Mouse (Mus musculus) adrenal gland, postnatal 14 days (tissue): ENCODE data around the gene Gm49366. TPM values are rescaled to one million over a fixed set of nuclear protein-coding genes. Genes with fewer than 3 reads are reported as not detected.
"Not testable (repeated sequence)": the region's sequence is repeated elsewhere in the genome, so short reads cannot be mapped to it uniquely, and the experiment has no call there.

ENCODE experiments used
- DNase-seq: peaks from one replicate; pipeline ENCODE4 v3.0.0; 2021; ENCODE audit warnings: mixed read lengths
- total RNA-seq: library from RNA; stranded (reverse); gene quantifications from 2 replicates; pipeline ENCODE4 v1.2.3, GENCODE M21; 2021

Gm49366 gene
- total RNA-seq, 1 experiment from 2014 or later, result not detected

DNA sequence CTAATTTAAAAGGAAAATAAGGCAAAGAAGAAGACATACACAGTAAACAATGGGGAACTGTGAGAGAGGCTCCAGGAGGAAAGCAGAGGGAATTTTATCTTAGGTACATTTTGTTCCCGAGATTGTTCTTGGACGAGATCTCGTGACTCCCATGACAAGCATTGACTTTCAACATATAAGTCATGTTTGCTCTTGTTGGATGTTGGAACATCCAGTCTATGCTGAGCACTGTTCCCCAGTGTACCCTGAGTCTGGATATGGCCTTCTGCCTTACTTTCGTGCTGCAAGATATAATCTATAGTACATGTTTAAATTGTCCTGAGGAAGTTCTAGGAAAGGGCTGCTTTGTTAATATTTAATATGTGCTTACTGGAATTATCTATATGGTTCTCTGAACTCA is 45.8 kb downstream of the Gm49366 start:
- no peak for DNase-seq

DNA sequence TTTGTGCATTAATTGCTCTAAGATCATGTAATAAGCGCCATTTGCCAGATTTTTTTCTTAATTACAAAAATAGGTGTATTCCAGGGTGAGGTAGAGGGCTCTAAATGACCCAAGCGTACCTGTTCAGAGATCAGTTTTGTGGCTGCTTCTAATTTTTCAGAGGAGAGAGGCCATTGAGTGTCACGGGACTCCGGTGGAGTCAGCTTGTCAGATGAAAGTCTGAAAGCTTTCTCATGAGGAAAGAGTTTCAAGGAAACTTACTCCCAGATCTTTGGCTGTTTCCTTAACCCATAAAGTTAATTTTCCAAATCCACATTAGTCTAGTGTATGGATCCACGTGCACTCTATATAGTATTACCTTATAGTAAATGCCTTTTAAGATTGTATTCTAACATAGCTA is 55.9 kb downstream of the Gm49366 start:
- DNase-seq, result not testable (repeated sequence)

DNA sequence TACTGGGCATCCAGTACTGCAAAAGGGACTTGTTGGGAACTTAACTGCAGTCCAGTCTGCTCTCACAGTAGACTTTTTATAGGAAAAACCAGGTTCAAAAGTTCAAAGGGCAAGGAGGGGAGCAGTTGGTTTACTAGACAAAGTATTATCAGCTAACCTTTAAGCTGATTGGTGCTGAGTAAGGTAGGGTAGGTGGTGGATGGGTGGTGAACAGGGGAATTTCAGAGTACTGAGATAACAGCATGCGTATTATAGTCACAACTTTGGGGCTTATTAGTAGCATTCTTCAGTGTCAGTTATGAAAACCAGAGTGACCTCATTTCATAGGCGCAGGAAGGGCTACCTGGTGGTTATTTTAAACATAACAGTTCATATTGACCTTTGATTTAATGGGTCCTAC is 60.9 kb downstream of the Gm49366 start:
- DNase-seq, result no peak

DNA sequence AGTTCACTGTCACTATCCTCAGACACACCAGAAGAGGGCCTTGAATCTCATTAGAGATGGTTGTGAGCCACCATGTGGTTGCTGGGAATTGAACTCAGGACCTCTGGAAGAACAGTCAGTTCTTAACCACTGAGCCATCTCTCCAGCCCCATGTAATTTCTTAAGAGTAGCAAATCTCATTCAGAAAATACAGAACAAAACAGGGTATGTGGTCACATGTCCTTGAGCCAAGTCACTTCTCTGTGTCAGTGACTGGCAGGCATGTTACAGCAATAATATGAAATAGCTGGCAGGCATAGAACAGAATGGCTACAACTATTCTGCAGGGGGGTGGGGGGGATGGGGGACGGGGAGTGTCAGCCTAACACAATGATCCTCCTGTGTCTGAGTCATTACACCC is 61.3 kb downstream of the Gm49366 start:
- DNase-seq, result peak; percentile 28

DNA sequence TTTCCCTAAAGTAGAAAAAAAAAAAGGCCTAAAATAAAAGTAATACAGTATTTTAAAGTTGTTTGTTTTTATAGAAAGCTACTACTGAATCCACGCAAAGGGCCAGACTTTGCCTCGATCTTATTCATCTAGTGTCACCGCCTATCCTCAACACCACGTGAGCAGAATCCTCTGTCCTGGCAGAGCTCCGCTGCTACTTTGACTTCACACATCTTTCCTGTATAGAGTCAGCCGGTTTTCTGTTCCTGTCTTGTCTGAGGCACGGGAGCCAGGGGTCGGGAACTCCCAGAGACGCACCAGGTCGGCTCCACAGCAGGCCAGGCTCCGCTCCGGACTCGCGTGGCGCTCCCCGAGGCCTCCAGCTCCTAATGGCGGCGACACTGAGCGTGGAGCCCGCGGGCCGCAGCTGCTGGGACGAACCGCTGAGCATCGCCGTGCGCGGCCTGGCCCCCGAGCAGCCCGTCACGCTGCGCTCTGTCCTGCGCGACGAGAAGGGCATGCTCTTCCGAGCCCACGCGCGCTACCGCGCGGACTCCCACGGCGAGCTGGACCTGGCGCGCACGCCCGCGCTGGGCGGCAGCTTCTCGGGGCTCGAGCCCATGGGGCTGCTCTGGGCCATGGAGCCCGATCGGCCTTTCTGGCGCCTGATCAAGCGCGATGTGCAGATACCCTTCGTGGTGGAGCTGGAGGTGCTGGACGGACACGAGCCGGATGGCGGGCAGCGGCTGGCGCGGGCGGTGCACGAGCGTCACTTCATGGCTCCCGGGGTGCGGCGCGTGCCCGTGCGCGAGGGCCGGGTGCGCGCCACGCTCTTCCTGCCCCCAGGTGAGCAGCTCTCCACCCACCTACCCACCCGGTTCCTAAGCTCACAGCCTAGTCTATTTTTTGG is 62.1 kb downstream of the Gm49366 start, which contains the start of gene Acot6:
Gene Acot6, plus strand, starts transcription at position 51 of the 889 bp plus-strand sequence.
- DNase-seq, result peak; percentile 61

GRCm38 (mm10) chr12:84101493-84101845 is 62.7 kb downstream of the Gm49366 start:
- no peak for DNase-seq

- no peak for DNase-seq
These were observed 68.3 kb downstream of the Gm49366 start for GRCm38 (mm10) chr12:84107012-84107411.

DNA sequence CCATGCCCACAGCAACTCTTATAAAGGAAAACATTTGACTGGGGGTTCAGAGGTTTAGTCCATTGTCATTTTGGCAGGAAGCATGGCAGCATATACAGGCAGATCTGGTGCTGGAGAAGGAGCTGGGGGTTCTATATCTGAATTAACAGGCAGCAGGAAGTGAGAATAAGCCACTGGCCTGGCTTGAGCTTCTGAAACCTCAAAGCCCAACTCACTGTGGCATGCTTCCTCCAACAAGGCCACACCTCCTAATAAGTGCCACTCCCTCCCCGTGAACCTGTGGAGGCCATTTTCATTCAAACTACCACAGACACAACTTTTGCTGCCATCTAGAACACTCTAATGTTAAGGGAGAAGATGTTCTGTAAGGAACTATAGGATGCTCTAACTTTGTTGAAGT is 69.0 kb downstream of the Gm49366 start:
- DNase-seq, result no peak

Other genes starting within 250 kb of the Gm49366 start
- gene Numb, start 117.0 kb upstream of the Gm49366 start, total RNA-seq, result 40.7 and 47.3 TPM in 2 replicates
- gene Riox1, start 88.3 kb upstream of the Gm49366 start, total RNA-seq, result 13.8 and 15.0 TPM in 2 replicates
- gene Heatr4, start 54.1 kb upstream of the Gm49366 start, total RNA-seq, result not detected in 2 replicates
- gene Acot2, start 51.1 kb upstream of the Gm49366 start, total RNA-seq, result 31.7 and 39.1 TPM in 2 replicates
- gene Acot1, start 29.4 kb upstream of the Gm49366 start, total RNA-seq, result 8.0 and 20.7 TPM in 2 replicates
- gene Acot4, start 556 bp upstream of the Gm49366 start, total RNA-seq, result 3.0 and 3.3 TPM in 2 replicates
- gene Acot3, start 13.2 kb downstream of the Gm49366 start, total RNA-seq, result 0.33 TPM in 1 of 2 replicates, not detected in the other
- 0.56 and 0.83 TPM in 2 replicates for gene Acot5, start 30.4 kb downstream of the Gm49366 start, total RNA-seq
- 4.7 and 5.5 TPM in 2 replicates for gene Acot6, start 61.7 kb downstream of the Gm49366 start, total RNA-seq
- gene Dnal1, start 75.4 kb downstream of the Gm49366 start, total RNA-seq, result 17.3 and 17.7 TPM in 2 replicates
- 0.30 and 0.44 TPM in 2 replicates for gene Pnma1, start 109.6 kb downstream of the Gm49366 start, total RNA-seq
- gene Elmsan1, start 179.9 kb downstream of the Gm49366 start, total RNA-seq, result 18.7 and 25.7 TPM in 2 replicates
- gene Ptgr2, start 246.3 kb downstream of the Gm49366 start, total RNA-seq, result 132 and 143 TPM in 2 replicates